Mouse (Mus musculus) heart, adult 2 months (tissue): ENCODE results near the gene Gbp2.

Experiments used
- EP300 ChIP-seq: fragments of 200-500 bp; IDR thresholded peaks from 2 replicates; pipeline ENCODE4 v1.6.1; 2011; ENCODE audit warnings: low read depth, low read length, control low read depth; ENCODE audit not compliant: insufficient read depth
- POLR2A ChIP-seq: fragments of 200-500 bp; IDR thresholded peaks from 2 replicates; pipeline ENCODE4 v1.6.1; 2011; ENCODE audit warnings: mild to moderate bottlenecking, low read depth, low read length, control low read depth; ENCODE audit not compliant: insufficient read depth

GRCm38 (mm10) chr3:142588888-142589287 lies 31.5 kb upstream of the Gbp2 start:
- TF ChIP-seq POLR2A (no peak), EP300 (no peak)
